Mouse (Mus musculus): ENCODE measurements at regions not wholly inside any gene's neighbourhood (a gene's known extent, or its start where the extent isn't known, plus 50 kb on each side); places are given as distances from the start of the nearest gene placed in this dataset.

DNA sequence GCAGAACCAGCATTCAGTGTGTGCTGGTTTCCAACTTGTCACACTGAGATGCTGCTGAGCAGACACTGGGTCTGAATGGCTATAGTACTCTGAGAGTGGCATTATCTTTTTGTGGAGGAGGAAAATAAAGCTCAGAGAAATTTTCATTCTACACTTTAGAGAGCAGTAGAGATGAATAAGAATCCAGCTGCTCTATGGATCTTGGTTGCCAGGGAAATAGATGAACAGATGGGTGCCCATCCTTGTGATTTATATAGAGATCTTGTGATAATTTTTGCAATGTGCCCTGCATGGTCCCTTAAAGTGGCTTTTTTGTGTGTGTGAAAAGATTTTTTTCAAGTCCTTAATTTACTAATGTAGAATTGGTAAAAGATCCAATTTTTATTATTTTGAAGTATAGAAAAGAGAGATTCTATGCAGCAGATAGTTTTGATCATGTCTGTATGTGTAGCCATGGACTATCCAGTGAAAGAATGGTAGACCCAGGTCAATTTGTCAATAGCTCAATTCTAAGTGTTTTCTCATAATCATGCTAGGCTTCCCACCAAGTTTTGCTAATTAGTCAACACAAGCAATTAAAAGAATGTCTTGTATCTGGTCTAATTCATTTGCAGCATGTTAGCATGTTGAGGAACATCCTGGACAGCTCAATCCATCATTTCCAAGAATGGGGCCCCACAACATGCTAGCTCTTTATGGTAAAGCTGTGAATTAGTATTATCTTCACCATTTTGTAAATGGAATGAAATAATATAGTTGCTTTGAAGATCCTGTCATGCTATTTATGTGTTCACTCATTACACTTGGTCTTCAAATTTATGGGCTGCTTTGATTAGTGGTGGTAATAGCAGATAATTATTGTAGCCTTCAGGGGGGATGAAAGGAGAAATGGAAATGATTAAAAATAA is 184.7 kb downstream of the Snx13 start:
- no peak for DNase-seq

DNA sequence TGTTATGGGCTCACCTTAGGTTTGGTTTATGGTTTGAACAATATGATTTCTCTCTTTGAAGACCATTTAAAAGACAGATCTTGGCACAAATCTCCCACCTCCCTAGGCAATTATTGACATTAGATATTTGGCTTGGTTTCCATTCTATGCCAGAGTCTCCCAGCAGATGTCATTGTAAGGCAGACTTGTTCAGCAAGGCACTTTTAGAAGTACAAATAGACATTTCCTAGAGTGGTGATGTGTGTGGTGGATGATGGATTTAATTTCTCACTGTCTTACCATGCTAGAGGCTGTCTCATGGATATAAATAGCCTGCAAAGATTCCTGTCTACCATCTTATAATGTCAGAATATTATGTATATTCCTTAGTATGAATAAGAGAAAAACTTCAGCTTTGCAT is 173.4 kb downstream of the Snx13 start:
- DNase-seq, result no peak

DNA sequence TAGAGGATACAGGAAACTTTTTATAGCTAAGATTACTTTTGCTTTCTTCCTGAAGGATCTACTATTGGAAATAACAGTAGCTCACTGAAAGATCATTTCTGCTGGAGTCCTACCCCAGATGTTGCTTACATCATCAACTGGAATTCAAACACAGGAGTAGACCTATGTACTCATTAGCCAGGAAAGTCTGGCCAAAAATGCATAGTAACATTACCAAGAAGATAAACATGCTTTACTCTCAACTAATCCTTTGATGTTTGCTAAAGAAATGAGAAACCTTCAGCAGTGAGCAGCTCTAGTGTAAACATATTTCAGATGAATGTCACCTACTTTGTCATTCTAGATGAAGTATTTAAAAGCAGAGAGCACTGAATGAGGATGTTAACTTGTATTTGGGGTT is 173.0 kb downstream of the Snx13 start:
- DNase-seq, result no peak

DNA sequence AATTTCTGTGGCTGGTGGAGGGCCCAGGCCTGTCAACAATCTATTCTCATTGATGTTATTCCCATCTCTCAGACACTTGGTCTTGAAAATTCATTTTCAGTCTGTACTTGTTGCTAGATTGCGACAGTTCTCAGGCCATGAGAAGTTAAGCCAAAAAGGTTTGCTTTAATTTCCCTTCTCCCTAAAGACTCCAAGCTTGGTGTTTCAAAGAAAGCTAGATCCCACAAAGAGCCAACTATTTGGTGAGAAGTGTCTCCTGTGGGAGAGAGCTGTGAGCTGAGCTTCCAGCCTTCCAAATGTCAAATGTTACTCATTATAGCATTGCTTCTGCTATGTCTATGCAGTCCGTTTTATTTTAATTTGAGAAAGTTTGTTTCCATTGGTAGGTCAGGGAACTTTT is 169.7 kb downstream of the Snx13 start:
- no peak for DNase-seq

DNA sequence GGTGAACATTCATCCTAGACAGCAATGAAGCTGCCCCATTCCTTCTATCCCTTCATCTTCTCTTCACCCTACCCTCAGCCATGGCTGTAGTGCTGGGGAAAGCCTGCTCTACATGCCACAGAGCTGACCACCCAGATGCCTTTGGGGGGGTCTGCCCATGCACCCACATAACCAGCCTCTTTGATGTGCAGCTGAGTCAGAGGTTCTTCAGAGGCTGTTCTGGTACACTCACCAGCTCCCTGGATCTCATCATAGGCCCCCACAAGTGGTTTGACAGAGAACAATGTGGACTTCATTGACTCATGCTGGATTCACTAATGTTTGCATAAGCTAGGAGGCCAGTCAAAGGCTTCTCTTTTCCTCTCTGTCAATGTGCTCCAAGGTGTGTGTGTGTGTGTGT is 162.4 kb downstream of the Snx13 start:
- DNase-seq, result no peak

DNA sequence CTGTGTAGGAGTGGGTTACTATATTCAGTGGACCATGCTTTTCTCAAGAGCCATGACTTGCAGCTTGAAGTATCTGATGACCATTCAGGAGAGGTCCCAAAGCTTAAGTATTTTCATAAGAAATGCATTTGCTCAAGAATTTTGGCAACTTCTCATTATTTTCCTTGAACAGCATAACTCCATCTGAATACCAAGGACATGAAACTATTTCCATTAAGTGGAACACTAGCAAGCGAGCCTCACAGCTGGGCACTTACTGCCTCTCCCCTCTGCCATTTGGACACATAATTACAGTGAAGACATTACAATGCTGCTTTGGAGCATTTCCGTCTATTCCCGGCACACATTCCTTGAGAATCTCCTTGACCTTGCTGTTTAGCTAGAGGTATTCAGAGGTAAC is 160.6 kb downstream of the Snx13 start:
- no peak for DNase-seq

DNA sequence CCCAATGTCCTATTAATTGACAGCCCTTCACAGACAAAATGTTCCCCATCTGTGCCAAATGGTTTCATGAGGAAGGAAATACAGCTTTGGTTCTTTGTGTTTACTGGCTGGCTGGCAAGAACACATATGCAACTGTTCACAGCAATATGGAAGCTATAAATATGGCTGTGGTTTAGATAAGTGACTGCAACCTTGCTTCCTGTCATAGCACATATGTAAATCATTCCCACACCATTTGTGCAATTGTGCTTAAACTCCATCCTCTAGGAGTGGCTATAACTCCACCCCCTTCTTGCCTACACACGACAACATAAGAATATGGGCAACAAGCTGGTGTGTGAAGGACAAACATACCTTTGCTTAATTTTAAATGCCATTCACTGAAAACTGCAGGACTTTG is 156.4 kb downstream of the Snx13 start:
- DNase-seq, result no peak

DNA sequence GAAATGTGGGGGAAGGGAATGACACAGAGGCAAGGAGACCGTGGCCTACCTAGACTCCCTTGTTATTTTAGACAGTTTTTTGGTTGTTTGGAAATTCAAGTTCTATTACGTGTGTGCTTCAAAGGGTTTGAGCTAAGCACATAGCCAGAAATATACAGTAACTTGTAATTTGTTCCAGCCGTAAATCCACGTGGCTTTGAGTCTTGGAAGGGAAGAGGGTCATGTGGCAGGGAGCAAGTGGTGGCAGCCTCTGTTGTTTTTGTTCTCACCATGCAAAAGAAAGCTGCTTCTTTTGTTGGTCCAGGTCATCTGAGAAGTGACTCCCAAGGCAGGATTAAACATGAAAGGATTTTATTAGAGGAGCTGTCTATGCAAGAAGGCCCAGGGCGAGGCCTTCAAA is 153.1 kb downstream of the Snx13 start:
- DNase-seq, result no peak

Small RNA genes lying in the stretch of these regions (microRNA-seq; reads per million reads assigned to microRNA genes)
- 0 reads per million in 2 experiments for gene Gm44396
